In the genomic region with DNA sequence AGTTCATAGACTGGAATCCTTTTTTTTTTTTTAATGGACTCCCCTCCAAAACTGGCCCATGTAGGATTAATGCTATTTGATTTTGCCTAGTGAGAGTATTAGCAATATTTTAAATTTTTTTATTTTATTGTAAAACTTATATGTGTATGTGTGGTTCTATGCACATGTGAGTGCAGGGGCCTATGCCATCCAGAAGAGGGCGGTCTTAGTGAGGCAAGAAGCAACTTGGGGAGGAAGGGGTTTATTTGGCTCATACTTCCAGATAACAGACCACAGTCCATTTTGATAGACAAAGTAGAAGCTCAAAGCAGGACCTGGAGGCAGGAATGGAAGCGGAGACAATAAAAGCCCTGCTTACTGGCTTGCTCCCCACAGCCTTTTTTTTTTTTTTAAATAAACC, we compare ENCODE assay signal across 20 mouse cellular contexts. TPM values are rescaled to one million over a fixed set of nuclear protein-coding genes. Genes with fewer than 3 reads are reported as not detected.
A peak's percentile ranks its signal among the peaks of the same experiment; 100 is the strongest.
DNase-seq lines count a peak whose midpoint lies in the region; ATAC-seq and TF ChIP-seq lines count a peak whose summit lies in the region.
"Had no signal": no experiment of that assay in that cellular context is flagged by ENCODE, and none has a peak within 500 bp of the region (broad histone marks: within the 10 kb centered on the region; RNA-seq: fewer than 3 reads in every experiment).

No protein-coding gene starts in this region.

- TF ChIP-seq CTCF in heart, postnatal 0 days (IDR thresholded peaks at IDR 0.05; ENCODE audit: low read depth) = peak; percentile 12; the same call in 1 of the 2 replicates
- peak; percentile 31 for TF ChIP-seq CTCF in lung, postnatal 0 days (IDR thresholded peaks at IDR 0.05)
- TF ChIP-seq CTCF in E14TG2a.4 (conservative IDR thresholded peaks at IDR 0.05; ENCODE audit: low read length) = peak; percentile 43
- TF ChIP-seq CTCF in brain, embryonic 14.5 days (IDR thresholded peaks at IDR 0.05; ENCODE audit: borderline replicate concordance, extremely low read depth, insufficient read depth, insufficient read length) = peak; percentile 24; the same call in 1 of the 2 replicates

- no peaks in the 10 kb centered on the region for H3K4me1 ChIP-seq in heart, postnatal 0 days (ENCODE audit: control insufficient read depth, insufficient read depth)
- H3K4me1 ChIP-seq in lung, postnatal 0 days (ENCODE audit: insufficient read depth, low read depth, low read length) = no peaks in the 10 kb centered on the region
- H3K4me1 ChIP-seq in E14TG2a.4 (replicated peaks; ENCODE audit: low read depth, low read length) = no peaks in the 10 kb centered on the region
- H3K4me1 ChIP-seq: heart, embryonic 13.5 days; hindbrain, embryonic 10.5 days; liver, embryonic 13.5 days; midbrain, embryonic 13.5 days had no signal

- TF ChIP-seq POLR2A in brain, embryonic 14.5 days (IDR thresholded peaks at IDR 0.05; ENCODE audit: borderline replicate concordance, extremely low read depth, insufficient read depth, insufficient read length, poor library complexity, severe bottlenecking) = no peak

- no peak overlapping the region for H3K4me2 ChIP-seq in heart, postnatal 0 days (ENCODE audit: low read depth, low read length)
- H3K4me2 ChIP-seq in lung, postnatal 0 days (replicated peaks; ENCODE audit: low read depth, low read length) = no peak overlapping the region
- H3K4me2 ChIP-seq: heart, embryonic 13.5 days; liver, embryonic 13.5 days; midbrain, embryonic 13.5 days had no signal

- intact Hi-C loops in heart, postnatal 25 days (cut with DNase I) = no loop called here

- no peak for DNase-seq in heart, postnatal 0 days (ENCODE audit: low spot score)
- no peak for DNase-seq in heart, postnatal 25 days (ENCODE audit: low spot score)
- no peak for DNase-seq in lung, postnatal 0 days (ENCODE audit: low spot score)
- DNase-seq in lung, postnatal 4 days = no peak
- DNase-seq in brain, embryonic 14.5 days (ENCODE audit: low read depth) = no peak
- no peak for DNase-seq in layer of hippocampus, adult 11-12 months (ENCODE audit: low spot score)
- DNase-seq: adrenal gland, postnatal 14 days; cerebellum, adult 8-10 months; gastrocnemius, postnatal 36 days; kidney, postnatal 14 days; layer of hippocampus, postnatal 36 days; liver, embryonic 13.5 days; lung, postnatal 36 days; right cerebral cortex, postnatal 14 days had no signal

- TF ChIP-seq EP300 in heart, postnatal 0 days (IDR thresholded peaks at IDR 0.05; ENCODE audit: low read depth) = no peak
- TF ChIP-seq EP300 in lung, postnatal 0 days (IDR thresholded peaks at IDR 0.05) = no peak

- 93% methylated on average over 2 of the region's 2 CpGs for WGBS in heart, postnatal 0 days
- WGBS in lung, postnatal 0 days = 94% methylated on average over 2 of the region's 2 CpGs

- H3K9me3 ChIP-seq in heart, postnatal 0 days (replicated peaks; ENCODE audit: control insufficient read depth, low read length) = no peaks in the 10 kb centered on the region
- H3K9me3 ChIP-seq in lung, postnatal 0 days (ENCODE audit: low read length) = no peaks in the 10 kb centered on the region
- H3K9me3 ChIP-seq in E14TG2a.4 (ENCODE audit: low read length) = peaks cover 9% of the 10 kb centered on the region; the same call in 1 of the 2 replicates
- H3K9me3 ChIP-seq: heart, embryonic 13.5 days; hindbrain, embryonic 10.5 days; liver, embryonic 13.5 days; midbrain, embryonic 13.5 days had no signal

- H3K27me3 ChIP-seq in heart, postnatal 0 days (ENCODE audit: control insufficient read depth, insufficient read depth, low read length) = no peaks in the 10 kb centered on the region
- H3K27me3 ChIP-seq in lung, postnatal 0 days (replicated peaks; ENCODE audit: insufficient read depth, low read length) = no peaks in the 10 kb centered on the region
- no peaks in the 10 kb centered on the region for H3K27me3 ChIP-seq in E14TG2a.4 (ENCODE audit: insufficient read depth, low read length)
- H3K27me3 ChIP-seq: heart, embryonic 13.5 days; liver, embryonic 13.5 days; midbrain, embryonic 13.5 days had no signal

- no peak overlapping the region for H3K9ac ChIP-seq in heart, postnatal 0 days (replicated peaks; ENCODE audit: low read depth, low read length)
- H3K9ac ChIP-seq in lung, postnatal 0 days (replicated peaks; ENCODE audit: low read depth) = no peak overlapping the region
- H3K9ac ChIP-seq: heart, embryonic 13.5 days; liver, embryonic 13.5 days; midbrain, embryonic 13.5 days had no signal

- ATAC-seq in heart, postnatal 0 days (ENCODE audit: insufficient read depth, low read depth) = no peak
- no peak for ATAC-seq in lung, postnatal 0 days
- no peak for ATAC-seq in granulocyte monocyte progenitor cell, adult 5-6 weeks (replicated peaks; ENCODE audit: poor library complexity, severe bottlenecking)
- ATAC-seq: forebrain, embryonic 16.5 days; midbrain, embryonic 13.5 days had no signal

- no peak overlapping the region for H3K27ac ChIP-seq in heart, postnatal 0 days (ENCODE audit: low read depth)
- no peak overlapping the region for H3K27ac ChIP-seq in lung, postnatal 0 days (ENCODE audit: low read length)
- H3K27ac ChIP-seq: heart, embryonic 13.5 days; hindbrain, embryonic 10.5 days; liver, embryonic 13.5 days; midbrain, embryonic 13.5 days had no signal

- H3K36me3 ChIP-seq in heart, postnatal 0 days (replicated peaks; ENCODE audit: control insufficient read depth, insufficient read depth, low read length) = no peaks in the 10 kb centered on the region
- H3K36me3 ChIP-seq in lung, postnatal 0 days (ENCODE audit: insufficient read depth, low read length) = no peaks in the 10 kb centered on the region
- no peaks in the 10 kb centered on the region for H3K36me3 ChIP-seq in E14TG2a.4 (ENCODE audit: insufficient read depth, low read length)
- H3K36me3 ChIP-seq: heart, embryonic 13.5 days; hindbrain, embryonic 10.5 days; liver, embryonic 13.5 days; midbrain, embryonic 13.5 days had no signal

- no peak overlapping the region for H3K4me3 ChIP-seq in heart, postnatal 0 days (ENCODE audit: low read depth, low read length)
- H3K4me3 ChIP-seq in lung, postnatal 0 days (ENCODE audit: low read depth, low read length) = no peak overlapping the region
- no peak overlapping the region for H3K4me3 ChIP-seq in E14TG2a.4 (replicated peaks; ENCODE audit: low read length)
- H3K4me3 ChIP-seq: heart, embryonic 13.5 days; hindbrain, embryonic 10.5 days; liver, embryonic 13.5 days; midbrain, embryonic 13.5 days had no signal

RNA-seq across cellular contexts. Expression of a gene that starts 59.5 kb away (rescaled TPM):
- total RNA-seq in heart, postnatal 0 days (2014; rRNA removed; ENCODE audit: low replicate concordance) = 42.9 and 57.4 TPM in 2 replicates
- 69.8 and 80.4 TPM in 2 replicates for polyA plus RNA-seq in heart, postnatal 0 days (2015; fragmentation: Nextera tagmentation; extraction: Ambion mirVana)
- 10 to 100 TPM; 42.3 to 48.2 TPM for total RNA-seq in heart, postnatal 25 days (2021)
- polyA plus RNA-seq in lung, postnatal 0 days (2015; fragmentation: Nextera tagmentation; extraction: Ambion mirVana) = 76.1 and 83.7 TPM in 2 replicates
- polyA plus RNA-seq in brain, embryonic 14.5 days (2012; rRNA removed) = 46.3 and 54.3 TPM in 2 replicates
- total RNA-seq in granulocyte monocyte progenitor cell, adult 5-6 weeks (2014; fragmentation: Nextera tagmentation) = 40.2 and 49.4 TPM in 2 replicates
- 92.6 and 103 TPM in 2 replicates for total RNA-seq in granulocyte monocyte progenitor cell, adult 5-6 weeks (2017)
